Mouse (Mus musculus) megakaryocyte progenitor cell, adult 5-6 weeks (primary cell): Measurements from ENCODE around the gene Smarce1. TPM values are rescaled to one million over a fixed set of nuclear protein-coding genes. Genes with fewer than 3 reads are reported as not detected.
"Not testable (repeated sequence)": the region's sequence is repeated elsewhere in the genome, so short reads cannot be mapped to it uniquely, and the experiment has no call there.

Experiments
- ATAC-seq: replicated peaks from 2 replicates; pipeline ENCODE4 v1.8.0; 2016; ENCODE audit warnings: mild to moderate bottlenecking, moderate TSS enrichment, inconsistent platforms; ENCODE audit not compliant: poor library complexity
- total RNA-seq, 2 experiments: library from RNA; stranded (forward) in 1 of 2; stranded (reverse) in 1 of 2; fragments of 157-497, 149-512 nt in 1 of 2; fragments of 200-1000 nt in 1 of 2; gene quantifications; 2 replicates each; pipeline versions ENCODE4 v1.2.3 to v1.2.4; 2015 to 2017

Gene Smarce1
- total RNA-seq (2015) (95.7 and 108 TPM in 2 replicates), total RNA-seq (2017) (161 and 260 TPM in 2 replicates)

DNA sequence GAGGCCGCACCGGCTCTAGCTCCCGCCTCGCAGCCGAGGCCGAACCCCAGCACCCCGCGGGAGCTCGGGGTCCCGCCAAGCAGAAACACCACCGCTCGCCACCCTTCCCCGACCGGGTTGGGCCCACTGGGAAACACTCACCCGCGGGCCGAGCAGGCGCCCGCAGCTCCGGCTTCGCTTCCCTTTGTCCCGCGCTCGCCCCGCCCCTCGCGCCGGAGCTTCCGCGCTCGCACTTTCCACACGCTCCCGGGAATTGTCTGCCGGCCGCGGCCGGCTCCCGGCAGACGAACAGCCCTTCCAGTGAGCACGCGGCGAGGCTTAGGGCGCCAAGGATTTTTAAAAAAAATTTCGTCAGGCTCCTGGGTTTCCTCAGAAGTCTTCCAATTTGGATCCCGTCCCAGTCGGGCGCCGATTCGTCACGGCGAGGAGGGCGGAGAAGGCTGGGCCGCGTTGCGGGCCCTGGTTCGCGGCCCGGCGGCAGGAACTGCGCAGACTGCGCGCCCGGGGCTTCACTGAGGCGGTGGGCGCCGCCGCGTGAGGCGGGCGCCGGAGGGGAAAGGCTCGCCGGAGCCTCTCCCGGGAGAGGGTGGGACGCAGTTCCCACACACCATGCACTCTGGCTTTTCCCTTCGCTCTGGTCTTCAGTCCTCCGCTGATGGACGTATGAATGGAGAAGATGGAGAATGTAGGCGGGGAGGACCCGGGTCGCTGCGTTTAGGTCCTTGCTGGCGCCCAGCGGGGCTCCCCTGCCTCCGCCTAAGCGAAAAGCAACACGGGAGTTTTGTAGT, at the start of gene Smarce1:
Gene Smarce1, minus strand, starts transcription at position 757 of the 788 bp plus-strand sequence.
- peak; percentile 77 for ATAC-seq

DNA sequence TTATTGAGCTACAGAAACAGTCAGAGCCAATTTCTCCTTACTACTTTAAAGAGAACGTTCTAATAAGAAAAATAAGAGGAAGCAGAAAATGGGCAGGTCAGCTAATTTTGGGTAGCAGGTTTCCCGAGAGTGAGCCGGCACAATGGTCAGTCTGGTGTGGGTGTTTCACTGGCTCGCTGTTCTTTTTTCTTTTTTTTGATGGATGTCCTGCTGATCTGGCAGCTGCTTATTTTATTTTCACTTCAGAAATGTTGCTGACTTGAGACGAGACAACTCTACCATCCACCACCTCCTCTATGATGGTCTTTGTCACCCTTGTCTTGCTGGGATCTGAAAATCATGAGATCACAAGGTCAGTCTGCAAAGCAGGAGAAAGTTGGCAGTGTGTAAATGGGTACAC, 49.2 kb upstream of the Smarce1 start:
- no peak for ATAC-seq

DNA sequence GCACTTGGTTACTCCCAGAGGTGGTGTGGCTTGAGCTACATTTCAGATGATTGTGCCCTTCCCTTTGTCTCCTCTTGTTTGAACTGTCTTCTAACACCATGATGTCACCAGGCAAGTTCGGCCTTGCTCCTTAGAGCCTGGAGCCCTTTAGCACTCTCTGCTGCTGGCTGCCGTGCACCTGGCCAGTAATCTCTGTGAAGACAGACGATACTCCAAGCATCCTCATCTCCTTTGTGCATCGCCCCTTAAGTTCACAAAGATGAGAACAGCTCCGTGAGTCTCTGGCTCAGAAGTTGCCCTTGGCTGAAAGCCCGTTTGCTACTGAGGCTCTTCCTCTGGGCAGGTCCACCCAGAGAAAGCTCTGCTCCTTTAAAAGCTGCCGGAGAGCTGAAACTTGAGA, 46.0 kb upstream of the Smarce1 start:
- no peak for ATAC-seq

DNA sequence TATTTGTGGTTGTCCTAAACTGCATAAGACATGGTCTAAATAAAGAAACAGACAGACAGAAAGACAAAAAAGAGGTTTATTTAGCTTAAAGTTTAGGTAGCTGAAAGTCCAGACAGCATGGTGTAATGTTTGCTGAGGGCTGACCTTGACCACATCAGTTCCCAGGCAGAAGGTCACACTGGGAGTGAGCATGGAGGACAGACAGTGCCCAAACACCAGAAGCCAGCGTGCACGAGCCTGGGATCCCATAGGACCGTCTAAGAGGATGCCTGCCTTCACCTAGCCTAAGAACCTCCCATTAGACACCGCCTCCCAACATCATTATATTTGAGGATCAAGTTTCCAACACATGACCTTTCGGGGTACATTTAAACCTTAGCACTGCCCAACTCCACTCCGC, 44.8 kb upstream of the Smarce1 start:
- no peak for ATAC-seq

DNA sequence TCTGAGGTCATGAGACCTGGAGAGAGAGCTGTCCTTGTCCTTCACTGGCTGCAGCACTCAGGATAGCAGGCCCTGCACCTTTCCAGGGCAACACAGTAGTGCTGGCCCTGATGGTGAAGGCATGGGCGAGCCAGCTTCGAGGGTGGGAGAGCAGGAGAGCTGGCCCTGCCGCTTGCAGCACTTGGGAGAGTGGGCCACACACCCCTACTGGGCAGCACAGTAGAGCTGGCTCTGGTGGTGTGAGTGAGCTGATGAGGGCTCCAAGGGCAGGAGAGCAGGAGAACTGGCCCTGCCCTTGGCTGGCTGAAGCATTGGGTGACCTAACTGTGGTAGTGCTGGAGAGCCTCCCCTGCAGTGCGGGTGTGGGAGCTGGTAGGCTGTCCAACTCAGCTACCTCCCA, 41.9 kb upstream of the Smarce1 start:
- ATAC-seq = no peak

GRCm38 (mm10) chr11:99269192-99269591, 38.4 kb upstream of the Smarce1 start:
- ATAC-seq = no peak

- ATAC-seq = no peak
Observed at GRCm38 (mm10) chr11:99265796-99266195, 35.0 kb upstream of the Smarce1 start.

GRCm38 (mm10) chr11:99265220-99265619, 34.4 kb upstream of the Smarce1 start:
- ATAC-seq = no peak

DNA sequence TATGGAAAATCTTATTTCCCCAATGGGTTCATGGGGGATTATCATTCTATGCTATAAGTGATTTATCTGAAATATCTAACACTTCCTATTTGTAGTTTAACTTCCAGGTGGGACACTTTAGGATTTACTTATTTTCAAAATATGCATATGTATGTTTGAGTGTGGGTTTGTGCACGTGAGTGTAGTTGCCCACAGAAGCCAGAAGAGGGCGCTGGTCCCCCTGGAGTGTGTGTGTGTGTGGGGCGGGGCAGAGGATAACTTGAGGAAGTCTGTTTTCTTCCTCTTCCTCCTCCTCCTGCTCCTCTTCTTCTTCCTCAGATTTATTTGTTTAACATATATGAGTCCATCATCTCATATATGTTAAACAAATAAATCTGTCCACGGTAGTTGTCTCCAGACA, 25.4 kb upstream of the Smarce1 start:
- ATAC-seq = no peak

- ATAC-seq = no peak
Observed at GRCm38 (mm10) chr11:99255316-99255715, 24.5 kb upstream of the Smarce1 start.

GRCm38 (mm10) chr11:99253893-99254292, 23.1 kb upstream of the Smarce1 start:
- ATAC-seq = no peak

DNA sequence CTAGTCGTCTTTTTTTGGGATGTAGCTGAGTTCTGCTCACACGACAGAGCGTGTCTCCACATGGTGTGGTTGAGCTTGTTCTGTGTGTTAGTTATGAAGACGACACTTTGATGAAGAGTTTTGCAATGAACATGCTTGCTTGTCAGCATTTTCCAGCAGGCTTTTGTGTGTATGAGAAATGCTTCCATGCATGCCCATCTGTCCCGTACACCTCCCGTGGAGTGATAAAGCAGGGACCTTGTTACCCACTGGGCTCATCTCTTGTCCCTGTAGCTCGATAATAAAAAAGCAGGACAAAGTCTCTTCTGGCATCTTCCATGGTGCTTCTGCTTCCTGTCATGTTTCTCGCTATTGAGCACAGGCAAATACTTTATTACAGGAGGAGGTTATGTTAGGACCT, 21.9 kb upstream of the Smarce1 start:
- ATAC-seq = no peak

GRCm38 (mm10) chr11:99250666-99251065, 19.8 kb upstream of the Smarce1 start:
- no peak for ATAC-seq

- ATAC-seq = no peak
Observed at GRCm38 (mm10) chr11:99250241-99250640, 19.4 kb upstream of the Smarce1 start.

DNA sequence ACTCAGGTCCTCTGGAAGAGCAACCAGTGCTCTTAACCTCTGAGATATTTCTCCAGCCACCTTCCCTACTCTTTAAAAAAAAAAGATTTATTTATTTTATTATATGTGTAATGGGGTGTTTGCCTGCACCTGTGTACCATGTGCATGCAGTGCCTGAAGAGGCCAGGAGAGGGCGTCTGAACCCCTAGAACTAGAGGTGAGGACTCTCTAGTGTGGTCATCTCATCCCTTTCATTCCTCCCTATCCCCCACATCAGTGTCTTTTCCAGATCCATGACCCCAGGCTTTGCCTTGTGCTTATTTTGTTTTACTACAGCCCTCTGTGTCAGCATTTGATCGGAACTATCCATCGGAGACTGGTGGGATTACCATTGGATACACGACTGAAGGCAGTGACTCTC, 18.3 kb upstream of the Smarce1 start:
- 0 out of 2 replicates have a peak, but pooled peaks have one; percentile 37 for ATAC-seq

DNA sequence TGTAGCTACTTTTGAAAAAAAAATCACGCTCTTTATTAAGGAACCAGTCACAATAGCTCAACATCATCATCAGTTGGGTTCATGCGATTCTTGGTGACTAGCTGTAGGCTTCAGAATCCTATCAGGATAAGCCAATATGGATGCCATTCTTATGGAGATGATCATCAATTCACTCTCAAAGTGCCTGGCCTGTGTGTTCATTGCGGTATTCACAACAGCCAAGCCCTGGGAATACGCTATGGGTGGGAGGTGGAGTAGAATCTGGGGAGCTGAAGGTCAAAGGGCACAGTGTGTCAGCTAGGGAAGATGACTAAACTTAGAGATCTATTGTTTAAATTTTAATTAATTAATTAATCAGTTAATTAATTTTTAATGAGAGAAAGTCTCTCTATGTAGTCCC, 17.1 kb upstream of the Smarce1 start:
- no peak for ATAC-seq

- not testable (repeated sequence) for ATAC-seq
Observed at GRCm38 (mm10) chr11:99244519-99244918, 13.7 kb upstream of the Smarce1 start.

DNA sequence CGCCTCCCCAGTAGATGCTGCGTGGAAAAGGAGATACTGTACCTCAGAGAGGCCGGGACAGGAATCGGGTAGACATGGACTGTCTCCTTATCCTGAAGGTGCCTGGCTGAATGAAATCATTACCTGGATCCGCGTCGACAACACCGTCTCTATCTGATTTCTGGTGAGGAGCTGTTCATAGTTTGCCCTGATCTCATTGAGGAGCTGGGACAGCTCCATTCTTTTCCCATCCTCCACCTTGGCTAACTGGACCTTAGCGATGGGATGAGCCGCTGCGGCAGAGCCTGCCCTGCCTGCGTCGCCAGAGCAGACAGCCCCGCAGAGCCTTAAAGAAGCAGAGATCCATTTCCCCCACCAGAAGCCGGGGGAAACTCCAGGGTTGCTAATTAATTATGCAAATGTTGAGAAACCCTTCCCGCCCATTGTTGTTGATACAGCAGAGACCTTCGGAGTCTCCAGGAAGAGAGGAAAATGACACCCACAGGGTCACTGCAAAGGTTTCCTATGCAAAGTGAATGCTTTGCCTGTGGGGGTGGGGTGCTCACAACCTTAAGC, 13.1 kb upstream of the Smarce1 start, which contains the start of gene Krt222:
Gene Krt222, minus strand, starts transcription at position 266 of the 555 bp plus-strand sequence.
- no peak for ATAC-seq

DNA sequence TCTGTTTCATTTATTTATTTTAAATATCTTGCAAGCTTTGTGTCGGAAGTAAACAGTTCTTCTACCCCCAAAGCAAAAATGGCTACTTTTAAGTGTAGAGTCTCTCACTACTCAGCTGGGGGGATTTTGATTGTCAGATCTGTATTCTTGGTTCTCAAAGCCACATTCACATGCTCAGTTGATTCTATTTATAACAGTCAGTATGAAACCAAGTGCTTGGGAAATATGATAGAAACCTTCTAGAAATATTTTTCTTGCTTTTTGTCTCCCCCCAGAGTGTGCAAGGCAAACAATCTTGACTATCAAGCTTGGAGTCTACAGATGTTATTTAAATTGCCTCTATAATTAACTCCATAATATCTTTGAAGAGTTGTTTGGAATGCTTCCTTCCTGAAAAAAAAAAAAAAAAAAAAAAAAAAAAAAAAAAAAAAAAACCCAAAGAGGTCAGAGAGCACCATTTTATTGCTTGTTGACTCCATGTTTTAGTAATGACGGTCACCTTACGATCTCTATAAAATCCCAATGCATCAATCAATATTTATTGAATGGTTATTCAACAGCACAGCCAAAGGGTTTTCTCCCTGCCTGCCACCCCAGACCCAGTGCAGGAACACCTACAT, 12.5 kb upstream of the Smarce1 start:
- no peak for ATAC-seq

DNA sequence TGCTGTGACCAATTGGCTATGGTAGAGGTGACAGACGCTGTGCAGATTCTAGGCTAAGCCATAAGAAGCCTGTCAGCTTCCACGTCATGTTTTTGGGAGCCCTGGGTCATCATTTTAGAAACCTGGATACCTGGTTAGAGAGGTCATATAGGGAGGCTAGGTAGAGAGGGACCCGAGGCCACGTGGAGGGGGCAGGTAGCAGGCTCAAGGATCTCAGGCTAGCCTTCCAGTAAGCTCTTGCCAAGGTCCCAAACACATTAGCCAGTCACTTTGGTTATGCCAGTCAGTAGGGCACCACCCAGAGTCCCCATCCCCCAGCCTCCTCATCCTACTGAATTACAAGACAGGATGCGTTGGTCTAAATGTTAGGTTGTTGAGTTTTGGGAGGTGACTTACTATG, 11.2 kb upstream of the Smarce1 start:
- no peak for ATAC-seq

- ATAC-seq = peak; percentile 71
Observed at GRCm38 (mm10) chr11:99238468-99238867, 7.7 kb upstream of the Smarce1 start.
